Mouse (Mus musculus) hindbrain, embryonic 10.5 days (tissue): ENCODE data around the gene Fam171a2. TPM values are rescaled to one million over a fixed set of nuclear protein-coding genes. Genes with fewer than 3 reads are reported as not detected.
A peak's percentile ranks its signal among the peaks of the same experiment; 100 is the strongest.

ENCODE experiments used
- DNase-seq: peaks from one replicate; pipeline ENCODE4 v3.0.0-alpha.2; 2017; ENCODE audit warnings: low spot score
- H3K27ac ChIP-seq: fragments of 300-500 bp; sonication (generic); 2 replicates; pipeline ENCODE4 v1.5.1; 2016; ENCODE audit warnings: mild to moderate bottlenecking, moderate library complexity
- H3K27me3 ChIP-seq: fragments of 300-500 bp; sonication (generic); 2 replicates; pipeline ENCODE4 v1.6.1; 2016; ENCODE audit warnings: mild to moderate bottlenecking; ENCODE audit not compliant: poor library complexity, insufficient read depth, severe bottlenecking
- H3K36me3 ChIP-seq: fragments of 300-500 bp; sonication (generic); 2 replicates; pipeline ENCODE4 v1.6.1; 2016; ENCODE audit warnings: mild to moderate bottlenecking, moderate library complexity
- H3K4me1 ChIP-seq: fragments of 300-500 bp; sonication (generic); replicated peaks from 2 replicates; pipeline ENCODE4 v1.6.1; 2016; ENCODE audit warnings: mild to moderate bottlenecking
- H3K4me3 ChIP-seq: fragments of 300-500 bp; sonication (generic); 2 replicates; pipeline ENCODE4 v1.5.1; 2016; ENCODE audit warnings: mild to moderate bottlenecking, moderate library complexity
- H3K9me3 ChIP-seq: fragments of 300-500 bp; sonication (generic); 2 replicates; pipeline ENCODE4 v1.6.1; 2016; ENCODE audit warnings: mild to moderate bottlenecking, moderate library complexity
- WGBS: fragments of 180-500 bp; shearing (Covaris S2); methylation state at CpG from one replicate; pipeline ENCODE4 v1.1.7; 2016; 5-methylcytosine and 5-hydroxymethylcytosine counted together
- polyA plus RNA-seq: library from polyadenylated mRNA; unstranded; fragments of >200 nt; fragmentation: Nextera tagmentation; extraction: Ambion mirVana; gene quantifications from 2 replicates; pipeline ENCODE4 v1.2.1, GENCODE M21; 2016

Gene Fam171a2
- polyA plus RNA-seq, result 5.2 and 8.3 TPM in 2 replicates

DNA sequence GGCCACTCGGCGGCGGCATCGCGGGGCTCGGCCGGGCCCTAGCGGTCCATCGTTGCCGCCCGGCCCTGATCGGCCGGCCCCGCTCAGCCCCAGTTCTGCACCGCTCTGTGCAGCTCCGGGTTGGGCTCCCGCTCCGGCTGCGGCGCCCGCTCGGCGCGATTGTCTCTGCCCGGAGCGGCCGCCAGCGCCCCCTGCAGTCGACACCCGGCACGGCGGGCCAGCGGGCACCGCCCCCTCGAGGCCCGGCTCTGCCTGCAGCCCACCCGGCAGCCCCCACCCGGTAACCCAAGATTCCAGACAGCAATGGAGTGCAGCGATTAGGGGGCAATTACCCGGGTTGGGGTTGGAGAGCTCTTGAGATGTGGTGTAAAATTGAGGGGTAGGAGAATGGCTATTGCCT, at the start of gene Fam171a2:
TSS of gene Fam171a2 (minus strand) at position 186 of the 400 bp plus-strand sequence.
- peak within 1 kb of the TSS; percentile 94 for H3K4me3 ChIP-seq
- H3K27ac ChIP-seq, result peak within 1 kb of the TSS; percentile 99
- H3K9me3 ChIP-seq, result no peaks in the 10 kb centered on the region
- WGBS, result under 1% methylated on average over 40 of the region's 40 CpGs
- peaks cover 58% of the 10 kb centered on the region for H3K4me1 ChIP-seq
- peak; percentile 91 for DNase-seq
- peaks cover 56% of the 10 kb centered on the region for H3K27me3 ChIP-seq
- H3K36me3 ChIP-seq, result peaks cover 17% of the 10 kb centered on the region

DNA sequence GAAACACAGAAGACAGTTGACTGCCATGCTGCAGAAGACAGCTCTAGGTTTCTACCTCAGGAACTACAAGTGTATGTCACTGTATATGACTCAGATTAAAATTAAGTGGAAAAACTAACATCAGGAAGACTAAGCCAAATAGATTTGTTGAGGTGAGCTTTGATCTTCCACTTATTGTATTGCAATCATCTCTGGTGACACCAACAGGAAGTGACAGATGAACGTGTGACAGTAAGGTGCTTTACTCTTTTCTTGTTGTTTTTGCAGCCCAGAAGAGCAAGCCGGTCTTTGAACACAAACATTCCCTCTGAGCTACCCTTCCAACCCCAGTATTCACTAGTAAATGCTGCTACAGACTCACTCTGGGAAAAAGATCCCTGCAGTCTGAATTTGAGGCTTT, 49.2 kb upstream of the Fam171a2 start:
- no peak for DNase-seq
- Histone ChIP-seq H3K27me3 (no peaks in the 10 kb centered on the region), H3K9me3 (no peaks in the 10 kb centered on the region), H3K36me3 (peaks cover 88% of the 10 kb centered on the region), H3K4me3 (no peak overlapping the region), H3K27ac (no peak overlapping the region), H3K4me1 (no peaks in the 10 kb centered on the region)
- 85% methylated on average over 2 of the region's 2 CpGs for WGBS

DNA sequence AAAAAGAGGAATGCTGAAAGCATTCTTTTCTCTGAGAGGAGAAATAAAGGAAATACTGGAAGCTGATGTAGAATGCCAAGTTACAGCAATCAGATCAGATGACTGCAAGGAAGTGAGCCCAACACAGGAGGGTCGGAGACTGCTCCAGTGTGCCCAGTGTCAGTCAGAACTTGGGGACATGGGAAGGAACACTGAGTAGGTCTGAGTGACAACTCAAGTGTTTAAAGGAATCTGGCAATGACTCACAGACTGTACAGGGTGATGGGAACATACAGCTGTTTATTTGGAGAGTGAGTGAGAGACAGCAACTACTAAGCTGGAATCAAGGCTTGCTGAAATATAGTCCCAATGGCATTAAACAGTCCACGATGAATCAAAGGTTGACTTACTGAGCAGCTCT, 48.7 kb upstream of the Fam171a2 start:
- no peaks in the 10 kb centered on the region for H3K27me3 ChIP-seq
- H3K4me1 ChIP-seq, result no peaks in the 10 kb centered on the region
- no peak overlapping the region for H3K4me3 ChIP-seq
- WGBS, result 95% methylated on average over 2 of the region's 2 CpGs
- H3K36me3 ChIP-seq, result peaks cover 85% of the 10 kb centered on the region
- DNase-seq, result no peak
- no peak overlapping the region for H3K27ac ChIP-seq
- H3K9me3 ChIP-seq, result no peaks in the 10 kb centered on the region

DNA sequence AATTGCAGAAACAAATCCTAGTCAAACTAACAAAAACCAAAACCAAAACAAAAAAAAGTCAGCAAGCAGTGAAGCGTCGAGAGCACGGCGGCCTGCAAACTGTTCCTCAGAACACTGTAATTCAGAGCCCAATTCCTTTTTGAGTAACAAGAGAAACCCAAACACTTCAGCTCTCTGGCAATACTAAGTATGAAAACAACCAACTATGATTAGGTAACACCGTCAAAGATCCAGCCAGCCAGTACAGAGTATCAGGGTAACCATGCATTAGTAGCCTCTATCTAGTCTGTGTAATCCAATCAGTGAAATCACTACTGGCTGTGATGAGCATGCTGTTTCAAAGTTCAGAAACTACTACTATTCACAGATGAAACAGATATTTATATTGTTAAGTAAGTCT, 48.3 kb upstream of the Fam171a2 start:
- Histone ChIP-seq H3K36me3 (peaks cover 85% of the 10 kb centered on the region), H3K9me3 (no peaks in the 10 kb centered on the region), H3K27me3 (no peaks in the 10 kb centered on the region), H3K4me3 (no peak overlapping the region), H3K27ac (no peak overlapping the region), H3K4me1 (no peaks in the 10 kb centered on the region)
- DNase-seq, result no peak
- WGBS, result 96% methylated on average over 5 of the region's 5 CpGs

DNA sequence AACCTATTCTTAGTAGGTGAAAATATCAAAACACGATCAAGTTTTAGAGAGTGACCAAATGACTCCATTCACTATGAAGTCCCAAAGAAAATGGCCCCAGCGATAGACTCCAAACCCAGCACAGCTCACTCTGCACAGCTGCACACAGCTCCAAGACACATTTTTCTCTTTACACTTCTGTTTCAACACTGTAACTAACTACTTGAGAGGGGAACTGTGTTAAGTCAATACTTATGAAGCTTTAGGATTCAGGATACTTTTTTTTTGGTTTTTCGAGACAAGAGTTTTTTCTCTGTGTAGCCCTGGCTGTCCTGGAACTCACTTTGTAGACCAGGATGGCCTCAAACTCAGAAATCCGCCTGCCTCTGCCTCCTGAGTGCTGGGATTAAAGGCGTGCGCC, 47.6 kb upstream of the Fam171a2 start:
- Histone ChIP-seq H3K36me3 (peaks cover 81% of the 10 kb centered on the region), H3K9me3 (no peaks in the 10 kb centered on the region), H3K4me1 (no peaks in the 10 kb centered on the region), H3K27me3 (no peaks in the 10 kb centered on the region), H3K4me3 (no peak overlapping the region), H3K27ac (no peak overlapping the region)
- WGBS, result 96% methylated on average over 6 of the region's 6 CpGs
- no peak for DNase-seq

DNA sequence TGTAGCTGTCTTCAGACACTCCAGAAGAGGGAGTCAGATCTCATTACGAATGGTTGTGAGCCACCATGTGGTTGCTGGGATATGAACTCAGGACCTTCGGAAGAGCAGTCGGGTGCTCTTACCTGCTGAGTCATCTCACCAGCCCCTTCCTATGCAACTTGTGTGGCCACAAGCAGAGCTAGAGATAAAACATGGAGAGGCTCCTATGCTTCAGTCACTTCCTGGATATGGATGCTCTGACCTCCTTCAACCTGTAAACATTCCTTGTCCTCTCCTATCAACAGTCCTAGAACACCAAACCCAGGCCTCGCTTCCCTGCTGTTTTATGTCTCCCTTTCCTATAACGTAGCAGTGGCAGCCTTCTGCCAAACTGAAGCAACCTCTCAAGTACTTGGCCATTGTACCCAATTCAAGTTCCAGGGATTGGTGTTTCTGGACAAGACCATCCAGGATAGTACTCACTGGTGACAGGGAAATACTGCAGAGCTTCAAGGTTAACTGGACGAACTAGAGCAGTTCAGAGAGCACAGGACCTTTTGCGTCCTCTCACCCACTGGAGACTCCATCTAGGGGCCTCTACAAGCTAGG, 46.7 kb upstream of the Fam171a2 start:
- WGBS, result 91% methylated on average over 7 of the region's 7 CpGs
- no peak overlapping the region for H3K27ac ChIP-seq
- peaks cover 75% of the 10 kb centered on the region for H3K36me3 ChIP-seq
- no peaks in the 10 kb centered on the region for H3K9me3 ChIP-seq
- H3K4me3 ChIP-seq, result no peak overlapping the region
- no peaks in the 10 kb centered on the region for H3K27me3 ChIP-seq
- no peaks in the 10 kb centered on the region for H3K4me1 ChIP-seq
- DNase-seq, result no peak

DNA sequence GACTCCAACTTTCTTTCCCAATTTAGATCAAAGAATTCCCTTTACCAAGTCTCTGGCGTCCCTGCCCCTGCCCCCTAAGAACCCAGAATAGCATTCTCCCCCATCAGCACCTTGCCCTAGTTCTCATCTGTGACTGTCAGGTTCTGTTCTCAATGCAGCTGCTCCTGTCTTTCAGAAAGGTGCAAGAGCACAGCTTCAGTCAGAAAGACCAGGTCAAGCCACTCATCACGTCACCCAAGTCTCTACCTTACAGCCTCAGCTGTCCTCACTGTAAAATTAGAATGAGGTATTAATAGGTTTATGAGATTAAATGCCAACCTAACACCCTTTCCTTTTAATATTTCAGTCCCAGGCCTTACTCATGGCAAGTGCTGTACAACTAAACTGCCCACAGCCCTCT, 45.8 kb upstream of the Fam171a2 start:
- H3K36me3 ChIP-seq, result peaks cover 66% of the 10 kb centered on the region
- H3K9me3 ChIP-seq, result no peaks in the 10 kb centered on the region
- no peaks in the 10 kb centered on the region for H3K4me1 ChIP-seq
- DNase-seq, result no peak
- H3K27me3 ChIP-seq, result no peaks in the 10 kb centered on the region
- WGBS, result 92% methylated on average over 2 of the region's 2 CpGs
- no peak overlapping the region for H3K4me3 ChIP-seq
- no peak overlapping the region for H3K27ac ChIP-seq

DNA sequence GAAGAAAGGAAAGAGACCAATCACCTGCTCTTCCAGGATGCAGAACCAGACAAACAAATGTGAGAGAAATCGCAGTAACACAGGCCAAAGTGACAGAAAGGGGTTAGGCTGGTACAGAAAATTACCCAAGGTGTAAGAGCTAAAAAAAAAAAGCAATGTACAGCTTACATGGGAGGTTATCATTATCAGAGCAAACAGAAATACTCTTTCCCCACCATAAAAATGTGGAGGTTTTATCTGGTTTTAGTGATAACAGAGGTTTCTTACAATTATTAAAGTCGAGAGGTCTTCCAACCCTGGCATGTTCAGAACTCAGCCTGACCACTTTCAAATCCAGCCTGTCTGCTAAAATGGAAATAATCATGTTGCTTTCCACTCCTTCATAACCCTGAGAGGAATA, 40.4 kb upstream of the Fam171a2 start:
- Histone ChIP-seq H3K4me3 (no peak overlapping the region), H3K9me3 (no peaks in the 10 kb centered on the region), H3K27me3 (no peaks in the 10 kb centered on the region), H3K36me3 (peaks cover 65% of the 10 kb centered on the region), H3K4me1 (no peaks in the 10 kb centered on the region), H3K27ac (no peak overlapping the region)
- DNase-seq, result no peak
- WGBS, result 93% methylated on average over 2 of the region's 2 CpGs

DNA sequence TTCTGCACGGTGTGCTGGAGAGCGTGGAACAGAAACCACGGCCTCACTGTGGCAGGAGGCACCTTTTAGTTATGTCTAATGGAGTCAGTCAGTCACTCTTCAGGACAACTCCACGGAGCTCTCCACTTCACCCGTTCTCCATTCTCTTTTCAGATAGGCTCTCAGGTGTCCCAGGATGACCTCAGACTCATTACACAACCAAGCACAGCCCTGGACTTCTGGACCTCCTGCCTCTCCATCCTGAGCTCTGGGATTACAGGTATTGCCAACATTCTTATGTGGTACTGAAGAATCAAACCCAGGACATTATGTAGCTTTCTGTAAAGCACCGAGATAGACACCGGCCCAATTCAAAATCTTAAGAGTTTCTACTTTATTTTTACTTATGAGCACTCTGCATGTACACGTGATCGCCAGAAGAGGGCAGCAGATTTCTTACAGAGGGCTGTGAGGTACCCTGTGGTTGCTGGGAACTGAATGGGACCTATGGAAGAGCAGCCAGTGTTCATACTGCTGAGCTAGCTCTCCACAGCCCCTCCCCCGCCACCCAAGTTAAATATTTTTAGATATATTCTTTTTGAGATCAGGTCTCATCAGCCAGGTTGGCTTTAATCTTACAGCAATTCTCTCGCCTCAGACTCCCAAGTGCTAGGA, 39.4 kb upstream of the Fam171a2 start:
- Histone ChIP-seq H3K9me3 (no peaks in the 10 kb centered on the region), H3K4me3 (no peak overlapping the region), H3K27ac (no peak overlapping the region), H3K4me1 (no peaks in the 10 kb centered on the region), H3K36me3 (peaks cover 64% of the 10 kb centered on the region), H3K27me3 (no peaks in the 10 kb centered on the region)
- whole genome bisulfite sequencing, result 74% methylated on average over 11 of the region's 11 CpGs
- DNase-seq, result peak; percentile 53

DNA sequence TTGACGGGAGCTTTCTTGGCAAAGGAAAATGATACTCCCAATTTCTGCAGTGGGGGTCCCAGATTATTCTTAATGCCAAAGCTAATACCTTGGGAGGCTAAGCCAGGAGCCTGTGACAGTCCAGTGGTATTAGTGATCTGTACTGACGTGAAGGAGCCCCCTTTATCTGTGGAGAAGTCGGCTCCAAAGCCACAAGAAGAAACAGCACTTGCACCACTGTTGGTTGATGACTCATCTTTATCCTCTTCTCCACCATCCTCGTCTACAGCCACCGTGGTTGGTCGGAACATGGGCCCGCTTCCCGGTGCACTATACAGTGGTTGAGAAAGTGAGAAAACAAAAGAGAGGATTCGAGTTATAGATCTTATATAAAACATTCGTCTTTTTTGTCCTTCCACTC, 34.3 kb upstream of the Fam171a2 start:
- Histone ChIP-seq H3K9me3 (no peaks in the 10 kb centered on the region), H3K36me3 (peaks cover 91% of the 10 kb centered on the region), H3K27me3 (no peaks in the 10 kb centered on the region), H3K4me3 (no peak overlapping the region), H3K4me1 (no peaks in the 10 kb centered on the region), H3K27ac (no peak overlapping the region)
- WGBS, result 93% methylated on average over 10 of the region's 10 CpGs
- no peak for DNase-seq

DNA sequence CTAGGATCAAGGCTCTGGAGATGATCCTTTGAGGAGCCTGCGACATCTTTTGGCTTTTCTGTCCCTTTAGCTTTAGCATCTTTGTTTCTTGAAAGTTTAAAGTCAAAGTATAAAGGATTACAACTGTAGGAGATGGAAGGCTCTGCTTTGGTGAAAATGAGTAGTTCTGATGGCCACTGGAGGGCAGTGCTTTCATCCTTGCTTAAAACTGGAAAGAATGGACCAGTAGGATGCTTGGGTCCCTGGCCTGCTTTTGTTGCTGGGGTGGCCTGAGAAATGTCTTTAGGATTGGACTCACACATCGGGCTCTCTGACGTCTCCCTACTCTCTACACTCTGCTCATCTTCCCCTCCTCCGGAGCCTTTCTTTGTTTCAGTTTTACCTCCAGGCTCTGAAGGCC, 33.4 kb upstream of the Fam171a2 start:
- Histone ChIP-seq H3K4me1 (no peaks in the 10 kb centered on the region), H3K4me3 (no peak overlapping the region), H3K27me3 (no peaks in the 10 kb centered on the region), H3K36me3 (peaks cover 88% of the 10 kb centered on the region), H3K9me3 (no peaks in the 10 kb centered on the region), H3K27ac (no peak overlapping the region)
- 88% methylated on average over 4 of the region's 4 CpGs for WGBS
- DNase-seq, result no peak

DNA sequence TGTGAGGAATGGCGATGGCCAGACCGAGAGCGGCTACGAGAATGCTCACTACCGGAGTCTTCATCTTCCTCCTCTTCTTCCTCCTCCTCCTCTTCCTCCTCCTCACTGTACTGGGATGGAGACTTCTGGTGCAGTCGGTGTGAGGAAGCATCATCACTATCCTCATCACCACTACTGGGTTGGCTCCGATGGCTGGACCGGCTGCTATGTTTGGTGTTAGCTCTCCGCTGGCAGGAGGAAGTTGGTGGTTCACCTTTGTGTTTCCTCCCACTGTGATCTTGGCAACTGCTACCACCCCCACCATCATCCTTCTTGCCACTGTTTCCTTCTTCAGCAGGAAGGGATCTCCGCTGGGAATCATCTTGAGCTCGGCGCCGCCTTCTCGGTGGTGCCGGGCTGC, 32.6 kb upstream of the Fam171a2 start:
- H3K36me3 ChIP-seq, result peaks cover 87% of the 10 kb centered on the region
- H3K9me3 ChIP-seq, result no peaks in the 10 kb centered on the region
- no peaks in the 10 kb centered on the region for H3K27me3 ChIP-seq
- no peak overlapping the region for H3K4me3 ChIP-seq
- H3K4me1 ChIP-seq, result no peaks in the 10 kb centered on the region
- no peak for DNase-seq
- H3K27ac ChIP-seq, result no peak overlapping the region
- WGBS, result 97% methylated on average over 15 of the region's 15 CpGs

DNA sequence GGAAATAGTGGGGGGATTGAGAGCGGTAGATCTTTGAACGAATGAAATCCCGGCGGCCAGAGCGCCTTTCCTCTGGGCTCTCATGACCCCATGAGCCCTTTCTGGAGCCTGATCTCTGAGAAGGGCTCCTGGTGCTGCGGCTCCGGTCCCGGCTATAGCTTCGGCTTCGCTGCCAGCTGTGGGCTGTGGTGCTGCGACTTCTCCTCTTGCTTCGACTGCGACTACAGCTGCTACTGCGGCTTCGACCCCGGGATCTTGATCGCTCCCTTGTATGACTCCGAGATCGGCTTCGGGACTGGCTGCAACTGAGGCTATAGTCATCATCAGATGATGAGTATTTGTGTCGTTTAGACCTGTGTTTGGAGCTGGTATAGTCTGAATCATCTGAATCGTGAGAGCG, 32.1 kb upstream of the Fam171a2 start:
- H3K27me3 ChIP-seq, result no peaks in the 10 kb centered on the region
- no peak overlapping the region for H3K27ac ChIP-seq
- WGBS, result 97% methylated on average over 23 of the region's 23 CpGs
- no peak overlapping the region for H3K4me3 ChIP-seq
- H3K4me1 ChIP-seq, result no peaks in the 10 kb centered on the region
- peaks cover 87% of the 10 kb centered on the region for H3K36me3 ChIP-seq
- DNase-seq, result no peak
- no peaks in the 10 kb centered on the region for H3K9me3 ChIP-seq

DNA sequence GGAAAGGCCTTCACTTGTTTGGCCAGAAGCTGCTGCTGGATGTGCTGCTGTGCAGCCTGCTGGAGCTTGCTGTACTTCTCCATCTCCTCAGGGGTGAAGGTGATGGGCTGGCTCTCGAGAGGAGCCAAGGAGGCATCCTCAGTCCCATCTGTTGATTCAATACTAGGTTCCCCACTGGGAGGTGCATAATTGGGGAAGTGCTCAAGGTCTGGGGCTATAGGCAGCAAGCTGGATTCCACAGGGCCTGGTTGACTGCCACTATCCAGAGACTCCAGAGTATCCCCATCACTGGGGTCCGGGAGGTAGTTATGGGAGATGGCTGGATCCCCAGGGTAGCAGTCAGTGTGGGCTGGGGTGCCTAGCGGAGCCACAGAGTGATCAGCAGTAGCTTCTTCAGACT, 31.2 kb upstream of the Fam171a2 start:
- Histone ChIP-seq H3K9me3 (no peaks in the 10 kb centered on the region), H3K36me3 (peaks cover 85% of the 10 kb centered on the region), H3K27ac (no peak overlapping the region), H3K4me3 (no peak overlapping the region), H3K27me3 (no peaks in the 10 kb centered on the region), H3K4me1 (no peaks in the 10 kb centered on the region)
- no peak for DNase-seq
- WGBS, result 83% methylated on average over 3 of the region's 3 CpGs
